Mouse (Mus musculus) mature B cell (primary cell): ENCODE results near the gene Rbm17.

Experiments used
- in situ Hi-C: fragments of 300-500 bp; cut with MboI; formaldehyde crosslinking; loops from 2 replicates; pipeline ENCODE4 v1.14.3; 2019

Rbm17 gene

GRCm38 (mm10) chr2:11596690-11597089 lies 7.3 kb downstream of the Rbm17 start:
- in situ Hi-C loops: no loop called here

- in situ Hi-C loops: no loop called here
These were observed 16.0 kb downstream of the Rbm17 start for GRCm38 (mm10) chr2:11587996-11588395.

- in situ Hi-C loops: no loop called here
These were observed 24.6 kb downstream of the Rbm17 start for GRCm38 (mm10) chr2:11579399-11579798.

- in situ Hi-C loops: no loop called here
These were observed 25.8 kb downstream of the Rbm17 start for GRCm38 (mm10) chr2:11578187-11578586.

GRCm38 (mm10) chr2:11573684-11574083 lies 30.3 kb downstream of the Rbm17 start:
- in situ Hi-C loops: no loop called here

- in situ Hi-C loops: no loop called here
These were observed 32.9 kb downstream of the Rbm17 start for GRCm38 (mm10) chr2:11571004-11571535.

GRCm38 (mm10) chr2:11568471-11568870 lies 35.5 kb downstream of the Rbm17 start:
- in situ Hi-C loops: loop anchor here (10.0 kb wide), 1 partner anchor 234 kb away; no protein-coding TSS in a partner anchor

GRCm38 (mm10) chr2:11567781-11568362 lies 36.1 kb downstream of the Rbm17 start:
- in situ Hi-C loops: loop anchor here (10.0 kb wide), 1 partner anchor 233 kb away; no protein-coding TSS in a partner anchor

GRCm38 (mm10) chr2:11566898-11567297 lies 37.1 kb downstream of the Rbm17 start:
- in situ Hi-C loops: loop anchor here (10.0 kb wide), 1 partner anchor 232 kb away; no protein-coding TSS in a partner anchor

GRCm38 (mm10) chr2:11566241-11566640 lies 37.7 kb downstream of the Rbm17 start:
- in situ Hi-C loops: loop anchor here (10.0 kb wide), 1 partner anchor 231 kb away; no protein-coding TSS in a partner anchor

GRCm38 (mm10) chr2:11564768-11565167 lies 39.2 kb downstream of the Rbm17 start:
- in situ Hi-C loops: loop anchor here (10.0 kb wide), 1 partner anchor 230 kb away; no protein-coding TSS in a partner anchor

GRCm38 (mm10) chr2:11563256-11563655 lies 40.7 kb downstream of the Rbm17 start:
- in situ Hi-C loops: loop anchor here (10.0 kb wide), 1 partner anchor 228 kb away; no protein-coding TSS in a partner anchor

- in situ Hi-C loops: no loop called here
These were observed 45.3 kb downstream of the Rbm17 start for GRCm38 (mm10) chr2:11558654-11559053.

GRCm38 (mm10) chr2:11557244-11557643 lies 46.7 kb downstream of the Rbm17 start:
- in situ Hi-C loops: no loop called here

GRCm38 (mm10) chr2:11555316-11555715 lies 48.6 kb downstream of the Rbm17 start:
- in situ Hi-C loops: no loop called here

GRCm38 (mm10) chr2:11553471-11554400 lies 50.2 kb downstream of the Rbm17 start, which contains the start of gene Pfkfb3:
Pfkfb3 (minus strand) TSS chr2:11554077.
- in situ Hi-C loops: no loop called here

- in situ Hi-C loops: no loop called here
These were observed 50.9 kb downstream of the Rbm17 start for GRCm38 (mm10) chr2:11552966-11553451.

GRCm38 (mm10) chr2:11552297-11552821 lies 51.6 kb downstream of the Rbm17 start:
- in situ Hi-C loops: no loop called here

GRCm38 (mm10) chr2:11551726-11552125 lies 52.2 kb downstream of the Rbm17 start:
- in situ Hi-C loops: no loop called here

- in situ Hi-C loops: no loop called here
These were observed 55.4 kb downstream of the Rbm17 start for GRCm38 (mm10) chr2:11548508-11548907.

- in situ Hi-C loops: no loop called here
These were observed 56.3 kb downstream of the Rbm17 start for GRCm38 (mm10) chr2:11547609-11548008.

GRCm38 (mm10) chr2:11546091-11546490 lies 57.9 kb downstream of the Rbm17 start:
- in situ Hi-C loops: no loop called here
